Mouse (Mus musculus): ENCODE measurements around the gene Apeh. TPM values are rescaled to one million over a fixed set of nuclear protein-coding genes. Genes with fewer than 3 reads are reported as not detected.

The Apeh gene
- polyA plus RNA-seq, 1 experiment from 2014 or later = 42.3 TPM

DNA sequence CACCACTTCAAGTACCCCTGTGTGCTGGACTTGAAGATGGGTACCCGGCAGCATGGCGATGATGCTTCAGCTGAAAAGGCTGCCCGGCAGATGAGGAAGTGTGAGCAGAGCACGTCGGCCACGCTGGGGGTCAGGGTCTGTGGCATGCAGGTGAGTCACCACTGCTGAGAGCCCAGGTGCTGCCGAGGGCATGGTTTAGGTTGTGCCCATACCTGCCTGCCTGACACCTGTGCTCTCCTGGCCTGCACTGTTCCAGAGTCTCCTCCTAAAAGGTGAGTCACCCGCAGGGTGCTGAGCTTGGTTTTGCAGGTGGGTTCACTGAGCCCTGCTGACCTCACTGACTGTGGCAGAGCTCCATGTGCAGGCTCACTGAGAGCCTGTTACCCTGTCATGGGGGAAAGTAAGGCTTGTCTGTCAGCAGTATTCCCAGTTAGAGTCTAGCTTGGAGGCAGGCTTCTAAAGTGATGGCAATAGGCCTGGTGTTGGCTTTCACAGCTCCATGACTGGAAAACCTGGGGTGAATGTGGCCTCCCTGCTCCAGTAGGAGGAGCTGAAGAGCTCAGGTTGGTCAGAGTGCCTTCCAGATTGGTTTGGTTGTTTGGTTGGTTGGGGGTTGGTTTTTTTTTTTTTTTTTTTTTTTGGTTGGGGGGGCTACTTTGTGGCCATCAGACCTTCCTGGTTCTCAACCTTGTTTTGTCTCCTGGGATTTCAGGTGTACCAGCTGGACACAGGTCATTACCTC is 49.5 kb downstream of the Apeh start:
- Histone ChIP-seq H3K36me3 (peaks cover 60% of the 10 kb centered on the region), H3K9ac (replicated peaks) (no peak overlapping the region), H3K9me3 (no peaks in the 10 kb centered on the region), H3K27me3 (no peaks in the 10 kb centered on the region), H3K4me2 (replicated peaks) (no peak overlapping the region), H3K4me1 (peaks cover 16% of the 10 kb centered on the region), H3K4me3 (no peak overlapping the region), H3K27ac (replicated peaks) (no peak overlapping the region)
- no peak for ATAC-seq (replicated peaks)
- 98% methylated on average over 8 of the region's 8 CpGs for WGBS

Small RNA genes within 50 kb of the gene (microRNA-seq; reads per million reads assigned to microRNA genes)
- gene Gm47303 (not detected), gene Mir7088 (not detected)

Other genes with a start within 250 kb of the Apeh start
- gene Rbm6, start 221.4 kb downstream of the Apeh start, polyA plus RNA-seq (2015; fragmentation: Nextera tagmentation; extraction: Ambion mirVana) = 115 and 125 TPM in 2 replicates
- 24.0 and 24.5 TPM in 2 replicates for gene Mon1a, start 206.5 kb downstream of the Apeh start, polyA plus RNA-seq (2015; fragmentation: Nextera tagmentation; extraction: Ambion mirVana)
- gene Mst1r, start 187.7 kb downstream of the Apeh start, polyA plus RNA-seq (2015; fragmentation: Nextera tagmentation; extraction: Ambion mirVana) = 1.0 and 1.9 TPM in 2 replicates
- gene Actl11, start 166.1 kb downstream of the Apeh start, polyA plus RNA-seq (2015; fragmentation: Nextera tagmentation; extraction: Ambion mirVana) = not detected in 2 replicates
- gene Camkv, start 158.9 kb downstream of the Apeh start, polyA plus RNA-seq (2015; fragmentation: Nextera tagmentation; extraction: Ambion mirVana) = 79.1 and 83.4 TPM in 2 replicates
- gene Traip, start 144.5 kb downstream of the Apeh start, polyA plus RNA-seq (2015; fragmentation: Nextera tagmentation; extraction: Ambion mirVana) = 14.0 and 15.7 TPM in 2 replicates
- gene Uba7, start 119.1 kb downstream of the Apeh start, polyA plus RNA-seq (2015; fragmentation: Nextera tagmentation; extraction: Ambion mirVana) = 2.5 and 2.9 TPM in 2 replicates
- 0.64 and 0.83 TPM in 2 replicates for gene Gm20661, start 111.5 kb downstream of the Apeh start, polyA plus RNA-seq (2015; fragmentation: Nextera tagmentation; extraction: Ambion mirVana)
- gene Inka1, start 108.7 kb downstream of the Apeh start, polyA plus RNA-seq (2015; fragmentation: Nextera tagmentation; extraction: Ambion mirVana) = 12.6 and 12.8 TPM in 2 replicates
- gene Cdhr4, start 102.1 kb downstream of the Apeh start, polyA plus RNA-seq (2015; fragmentation: Nextera tagmentation; extraction: Ambion mirVana) = 0.36 and 1.7 TPM in 2 replicates
- gene Gm20662, start 98.3 kb downstream of the Apeh start, polyA plus RNA-seq (2015; fragmentation: Nextera tagmentation; extraction: Ambion mirVana) = 0.69 TPM in 1 of 2 replicates, not detected in the other
- 101 and 109 TPM in 2 replicates for gene Ip6k1, start 92.1 kb downstream of the Apeh start, polyA plus RNA-seq (2015; fragmentation: Nextera tagmentation; extraction: Ambion mirVana)
- 19.9 and 22.2 TPM in 2 replicates for gene Gmppb, start 45.4 kb downstream of the Apeh start, polyA plus RNA-seq (2015; fragmentation: Nextera tagmentation; extraction: Ambion mirVana)
- gene Amigo3, start 41.4 kb downstream of the Apeh start, polyA plus RNA-seq (2015; fragmentation: Nextera tagmentation; extraction: Ambion mirVana) = 3.2 and 3.4 TPM in 2 replicates
- 0.37 TPM in 1 of 2 replicates, not detected in the other for gene Mst1, start 14.2 kb downstream of the Apeh start, polyA plus RNA-seq (2015; fragmentation: Nextera tagmentation; extraction: Ambion mirVana)
- gene Rnf123, start 11.3 kb downstream of the Apeh start, polyA plus RNA-seq (2015; fragmentation: Nextera tagmentation; extraction: Ambion mirVana) = 45.4 and 49.0 TPM in 2 replicates
- gene Bsn, start 95.8 kb upstream of the Apeh start, polyA plus RNA-seq (2015; fragmentation: Nextera tagmentation; extraction: Ambion mirVana) = 7.3 and 7.9 TPM in 2 replicates
- 53.5 and 53.6 TPM in 2 replicates for gene Dag1, start 169.4 kb upstream of the Apeh start, polyA plus RNA-seq (2015; fragmentation: Nextera tagmentation; extraction: Ambion mirVana)
- gene Nicn1, start 195.8 kb upstream of the Apeh start, polyA plus RNA-seq (2015; fragmentation: Nextera tagmentation; extraction: Ambion mirVana) = 120 and 133 TPM in 2 replicates
- gene Amt, start 202.2 kb upstream of the Apeh start, polyA plus RNA-seq (2015; fragmentation: Nextera tagmentation; extraction: Ambion mirVana) = 23.8 and 24.5 TPM in 2 replicates
- 296 and 306 TPM in 2 replicates for gene Rhoa, start 211.5 kb upstream of the Apeh start, polyA plus RNA-seq (2015; fragmentation: Nextera tagmentation; extraction: Ambion mirVana)
- gene Tcta, start 211.6 kb upstream of the Apeh start, polyA plus RNA-seq (2015; fragmentation: Nextera tagmentation; extraction: Ambion mirVana) = 35.2 and 36.6 TPM in 2 replicates
- gene Gpx1, start 244.3 kb upstream of the Apeh start, polyA plus RNA-seq (2015; fragmentation: Nextera tagmentation; extraction: Ambion mirVana) = 383 and 395 TPM in 2 replicates